Mouse (Mus musculus) testis, adult 2 months (tissue): ENCODE data around the gene Zfp91.

Experiments
- CTCF ChIP-seq: fragments of 200-500 bp; IDR thresholded peaks from 2 replicates; pipeline ENCODE4 v1.5.1; 2012; ENCODE audit warnings: low read depth, mild to moderate bottlenecking, inconsistent platforms, low read length, moderate library complexity; ENCODE audit not compliant: control insufficient read depth, insufficient read depth, insufficient replicate concordance
- POLR2A ChIP-seq: fragments of 200-500 bp; IDR thresholded peaks from 2 replicates; pipeline ENCODE4 v1.6.1; 2012; ENCODE audit warnings: low read depth, mild to moderate bottlenecking, inconsistent platforms, low read length, moderate library complexity; ENCODE audit not compliant: control insufficient read depth

DNA sequence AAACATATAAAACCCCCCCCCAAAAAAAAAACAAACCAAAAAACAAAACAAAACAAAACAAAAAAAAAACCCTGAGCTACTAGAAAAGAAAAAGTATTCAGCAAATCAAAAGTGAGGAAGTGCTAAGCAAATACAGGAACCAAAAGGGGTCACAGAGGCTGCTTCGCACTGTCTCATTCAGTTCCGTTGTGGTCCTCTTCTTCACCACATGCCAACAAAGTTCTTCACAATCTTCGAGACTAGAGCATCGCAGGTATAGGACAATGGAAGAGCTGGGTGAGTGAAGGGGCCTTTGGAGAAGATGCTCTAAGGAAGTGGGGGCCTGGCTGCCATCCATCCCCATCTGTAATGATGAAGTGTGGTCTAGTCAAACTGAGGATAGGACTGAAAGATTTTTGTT, 2.5 kb upstream of the Zfp91 start:
- TF ChIP-seq POLR2A = no peak
- TF ChIP-seq CTCF = no peak
